Mouse (Mus musculus) mature B cell (primary cell): ENCODE measurements around the gene Capzb.

Source experiments
- in situ Hi-C: fragments of 300-500 bp; cut with MboI; formaldehyde crosslinking; loops from 2 replicates; pipeline ENCODE4 v1.14.3; 2019

Capzb gene

GRCm38 (mm10) chr4:139208236-139209129, 15.8 kb downstream of the Capzb start:
- in situ Hi-C loops, result no loop called here

DNA sequence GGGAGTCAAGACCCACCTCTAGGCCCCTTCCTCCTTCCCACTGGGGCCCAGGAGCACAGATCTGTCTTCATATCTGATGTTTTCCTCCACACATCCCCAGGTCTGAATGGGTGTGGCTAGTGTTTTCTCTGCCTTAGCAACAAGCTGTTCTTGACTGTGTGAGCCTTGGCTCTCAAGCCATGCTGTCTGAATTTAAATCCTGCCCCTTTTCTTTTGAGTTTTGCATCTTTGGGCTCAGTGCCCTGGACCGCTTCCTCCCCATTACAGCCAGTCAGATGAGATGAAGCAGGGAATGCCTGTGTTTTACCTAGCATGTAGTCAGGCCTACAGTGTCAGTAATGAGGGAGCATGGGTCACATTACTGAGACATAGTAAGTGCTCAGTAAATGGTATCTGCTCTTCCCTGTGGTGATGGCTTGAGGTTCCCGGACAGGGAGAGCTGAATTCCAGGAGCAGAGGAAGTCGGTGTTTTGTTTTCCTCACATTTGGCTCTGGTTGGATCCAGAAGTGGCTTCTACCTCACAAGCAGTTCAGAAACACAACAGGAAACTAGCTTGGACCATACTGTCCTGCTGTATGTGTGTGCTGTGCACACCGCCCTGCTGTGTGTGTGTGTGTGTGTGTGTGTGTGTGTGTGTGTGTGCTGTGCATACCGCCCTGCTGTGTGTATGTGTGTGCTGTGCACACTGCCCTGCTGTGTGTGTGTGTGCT, 16.6 kb downstream of the Capzb start:
- in situ Hi-C loops, result no loop called here

GRCm38 (mm10) chr4:139211975-139212831, 19.5 kb downstream of the Capzb start:
- in situ Hi-C loops, result no loop called here

DNA sequence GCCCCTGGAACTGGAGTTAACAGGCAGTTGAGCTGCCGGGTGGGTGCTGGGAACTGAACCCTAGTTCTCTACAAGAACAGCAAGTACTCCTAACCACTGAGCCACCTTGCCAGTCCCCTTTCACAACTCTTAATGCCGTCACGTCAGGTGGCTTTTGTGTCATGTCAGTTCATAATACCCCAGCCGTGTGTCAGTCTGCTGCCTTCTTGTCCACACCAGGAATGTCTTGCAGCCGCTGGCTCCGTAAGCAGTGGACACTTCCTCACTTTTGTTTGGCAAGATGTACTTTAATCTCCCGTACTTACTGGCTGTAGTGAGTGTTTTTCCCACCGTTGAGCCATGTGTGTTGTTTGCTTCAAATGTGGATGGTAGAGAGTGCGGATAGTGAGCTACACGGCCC, 20.4 kb downstream of the Capzb start:
- in situ Hi-C loops, result no loop called here

DNA sequence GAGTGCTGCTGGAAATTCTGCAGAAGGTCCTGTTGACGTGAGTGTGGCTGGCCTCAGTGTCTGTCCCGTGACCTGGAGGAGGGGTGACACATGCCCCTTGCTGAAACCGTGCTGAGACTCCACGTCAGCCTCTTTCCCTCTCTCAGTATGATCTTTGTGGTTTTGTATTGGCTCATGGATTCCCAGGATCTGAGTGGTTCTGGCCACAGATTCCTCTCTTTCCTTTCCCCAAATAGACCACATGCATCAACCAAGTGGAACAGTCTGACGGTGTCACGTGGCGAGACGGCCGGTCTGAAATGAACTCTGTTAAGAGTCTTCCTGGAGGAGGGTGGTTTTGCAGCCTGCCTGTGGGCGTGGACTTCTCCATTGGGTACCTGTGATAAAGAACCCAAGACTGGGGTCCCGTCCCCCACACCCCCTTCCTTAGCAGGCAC, 21.3 kb downstream of the Capzb start:
- in situ Hi-C loops, result no loop called here

DNA sequence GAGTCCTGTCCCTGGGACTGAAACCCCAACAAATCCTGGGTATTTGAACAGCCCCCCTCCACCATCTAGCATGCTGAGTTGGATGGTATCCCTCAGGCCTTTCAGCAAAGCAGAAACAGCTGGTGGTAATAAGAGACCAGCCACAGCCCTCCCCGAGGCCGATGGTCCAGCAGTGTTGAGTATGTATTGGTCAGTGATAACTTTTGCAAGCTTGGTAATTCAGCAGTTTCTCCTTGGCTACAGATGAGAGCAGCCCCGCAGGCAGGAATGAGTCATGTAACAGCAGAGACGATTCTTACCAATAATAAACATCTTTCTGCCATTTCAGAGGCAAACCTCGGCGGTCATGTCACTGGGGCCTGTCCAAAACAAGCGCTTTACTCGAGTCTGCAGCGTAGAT, 23.9 kb downstream of the Capzb start:
- in situ Hi-C loops, result no loop called here

GRCm38 (mm10) chr4:139218539-139218938, 25.8 kb downstream of the Capzb start:
- in situ Hi-C loops, result no loop called here

- in situ Hi-C loops, result no loop called here
Measured at GRCm38 (mm10) chr4:139219656-139220055, 27.0 kb downstream of the Capzb start.

GRCm38 (mm10) chr4:139220978-139221377, 28.3 kb downstream of the Capzb start:
- in situ Hi-C loops, result no loop called here

DNA sequence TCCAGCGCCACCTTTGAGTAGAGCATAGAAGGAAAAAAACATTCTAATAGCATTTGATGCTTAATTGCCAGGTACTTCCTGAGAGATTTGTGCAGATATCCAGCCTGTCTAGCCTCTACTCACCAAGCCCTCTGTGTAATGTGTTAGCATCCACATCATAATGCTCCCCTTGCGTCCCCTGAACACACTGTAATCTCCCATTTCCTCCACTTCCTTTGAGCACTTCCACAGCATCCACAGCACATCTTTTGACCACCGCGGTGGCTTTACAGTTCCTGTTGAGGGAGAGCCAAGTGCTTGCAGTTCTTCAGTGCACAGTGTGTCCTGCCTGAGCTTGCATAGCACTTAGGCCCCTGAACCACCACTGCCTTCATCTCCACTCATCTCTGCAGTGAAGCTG, 29.1 kb downstream of the Capzb start:
- in situ Hi-C loops, result no loop called here

GRCm38 (mm10) chr4:139225115-139225514, 32.4 kb downstream of the Capzb start:
- in situ Hi-C loops, result no loop called here

GRCm38 (mm10) chr4:139225944-139226343, 33.2 kb downstream of the Capzb start:
- in situ Hi-C loops, result no loop called here

DNA sequence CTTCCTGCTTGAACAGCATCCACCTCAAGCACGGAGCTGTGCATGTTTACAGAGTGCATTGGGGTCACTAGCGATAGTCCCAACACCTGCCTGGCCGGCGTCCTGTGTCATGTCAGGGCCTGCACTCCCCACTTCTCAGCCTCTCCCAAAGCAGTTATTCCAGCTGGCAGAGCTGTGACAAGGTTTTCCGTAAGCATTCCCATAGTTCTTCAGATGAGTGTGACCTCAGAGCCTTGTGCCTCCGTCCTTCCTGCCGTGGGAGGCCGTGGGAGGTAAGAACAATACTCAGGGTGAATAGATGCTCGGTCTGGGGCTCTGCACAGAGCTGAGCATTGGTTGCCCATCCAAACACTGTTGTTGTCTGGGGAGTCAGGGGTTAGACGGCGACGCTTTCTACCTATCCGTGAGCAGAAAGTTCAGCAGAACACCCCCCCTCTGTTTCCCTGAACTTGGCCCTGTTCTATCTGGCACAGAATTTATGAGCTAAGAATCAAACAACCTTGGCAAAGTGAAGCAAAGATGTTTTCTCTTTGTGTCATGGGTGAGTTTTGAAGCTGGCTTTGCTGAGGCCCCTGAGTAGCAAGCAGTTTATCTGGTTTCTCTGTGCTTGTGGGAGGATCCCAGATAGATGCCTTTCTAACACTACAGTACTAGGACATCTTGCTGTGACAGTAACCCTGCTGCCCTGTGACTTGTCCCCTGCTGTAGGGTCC, 34.0 kb downstream of the Capzb start:
- in situ Hi-C loops, result no loop called here

GRCm38 (mm10) chr4:139227923-139228322, 35.2 kb downstream of the Capzb start:
- in situ Hi-C loops, result no loop called here

- in situ Hi-C loops, result no loop called here
Measured at GRCm38 (mm10) chr4:139229271-139229670, 36.6 kb downstream of the Capzb start.

GRCm38 (mm10) chr4:139230376-139231120, 37.8 kb downstream of the Capzb start:
- in situ Hi-C loops, result no loop called here

GRCm38 (mm10) chr4:139231163-139231562, 38.5 kb downstream of the Capzb start:
- in situ Hi-C loops, result no loop called here

DNA sequence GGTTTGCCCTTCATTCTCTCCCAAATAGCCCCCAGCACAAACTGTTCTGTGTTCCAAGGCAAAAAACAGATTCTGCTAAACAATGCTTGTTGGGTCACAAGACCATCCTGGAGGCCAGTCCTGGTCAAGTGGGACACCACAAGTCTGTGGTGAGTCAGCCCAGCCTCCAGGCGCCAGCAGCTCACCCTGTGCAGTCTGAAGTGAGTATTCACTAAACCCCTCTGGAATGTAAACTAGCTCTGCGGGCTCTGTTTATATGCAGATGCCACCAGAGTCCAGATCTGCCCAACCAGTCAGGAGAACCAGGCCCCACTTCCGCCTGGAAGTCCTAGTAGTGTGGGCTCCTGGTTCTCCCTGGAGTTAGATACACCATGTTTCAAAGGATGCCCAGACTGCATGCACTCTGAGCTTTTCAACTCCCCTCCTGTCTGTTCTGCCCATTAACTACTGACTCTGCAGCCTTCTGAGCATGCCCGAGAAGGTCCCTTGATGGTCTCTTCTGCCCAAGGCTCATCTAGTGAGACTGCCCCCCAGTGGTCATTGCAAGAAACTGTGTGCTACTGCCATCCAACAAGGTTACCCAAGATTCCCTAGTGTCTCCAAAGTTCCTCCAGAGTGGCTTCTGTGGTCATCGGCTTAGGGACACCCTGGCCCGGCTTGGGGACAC, 39.9 kb downstream of the Capzb start:
- in situ Hi-C loops, result no loop called here

- in situ Hi-C loops, result no loop called here
Measured at GRCm38 (mm10) chr4:139233146-139233495, 40.4 kb downstream of the Capzb start.

DNA sequence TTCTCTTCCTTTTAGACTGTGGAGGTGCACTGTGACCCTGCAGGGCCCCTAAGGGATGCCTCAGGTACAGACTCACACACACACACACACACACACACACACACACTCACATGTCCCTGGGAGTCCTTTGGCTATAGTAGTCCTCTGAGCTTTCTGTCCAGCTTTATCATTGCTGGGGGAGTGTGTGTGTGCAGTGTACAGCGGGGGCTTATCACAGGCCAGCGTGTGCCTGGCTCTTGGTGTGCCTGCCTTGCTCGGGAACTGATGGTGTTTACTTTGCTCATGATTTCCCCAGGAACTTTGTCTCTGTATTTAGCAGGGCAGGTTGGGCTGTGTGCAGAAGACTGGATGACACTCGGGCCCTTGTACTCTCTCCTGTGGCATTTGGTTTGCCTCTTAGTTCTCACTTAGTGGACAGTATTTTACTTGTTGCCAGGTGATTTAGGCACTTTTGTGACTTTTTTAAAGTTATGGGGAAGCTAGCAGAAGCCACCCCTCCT, 41.1 kb downstream of the Capzb start:
- in situ Hi-C loops, result no loop called here
